30 mouse cellular contexts compared by ENCODE assay signal in the genomic region with DNA sequence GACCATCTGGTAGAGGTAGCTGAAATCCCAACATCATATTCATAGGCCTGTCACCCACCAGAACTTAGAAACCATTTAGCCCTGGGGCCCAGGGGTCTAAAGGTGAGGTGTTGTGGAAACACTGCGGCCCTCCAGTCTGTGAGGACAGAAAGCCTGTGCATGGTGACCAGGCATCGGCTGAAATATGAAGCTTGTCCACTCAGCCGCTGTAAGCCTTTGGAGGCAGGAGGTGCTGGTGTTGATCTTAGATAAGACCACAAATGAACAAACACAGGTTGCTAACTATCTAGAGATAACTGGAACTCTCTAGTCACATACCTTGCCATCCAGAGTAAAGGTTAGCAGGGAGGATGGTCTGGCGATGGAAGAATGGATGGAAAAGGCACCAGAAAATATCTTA. TPM values are rescaled to one million over a fixed set of nuclear protein-coding genes. Genes with fewer than 3 reads are reported as not detected.
DNase-seq lines count a peak whose midpoint lies in the region; ATAC-seq and TF ChIP-seq lines count a peak whose summit lies in the region.
"Had no signal": no experiment of that assay in that cellular context is flagged by ENCODE, and none has a peak within 500 bp of the region (broad histone marks: within the 10 kb centered on the region; RNA-seq: fewer than 3 reads in every experiment).

No protein-coding gene starts in this region.

- TF ChIP-seq CTCF in lung, postnatal 0 days (IDR thresholded peaks at IDR 0.05): no peak
- no peak for TF ChIP-seq CTCF in liver, adult 2 months (IDR thresholded peaks at IDR 0.05; ENCODE audit: low read depth, low read length)

- peak; percentile 12; the same call in 1 of the 2 replicates for ATAC-seq in lung, postnatal 0 days
- ATAC-seq in liver, embryonic 15.5 days (ENCODE audit: insufficient read depth): peak; percentile 73
- ATAC-seq: forebrain, embryonic 15.5 days had no signal

- TF ChIP-seq POLR2A in liver, adult 2 months (IDR thresholded peaks at IDR 0.05; ENCODE audit: extremely low read depth, insufficient read depth, low read length): no peak

- H3K4me1 ChIP-seq in lung, postnatal 0 days (ENCODE audit: insufficient read depth, low read depth, low read length): no peaks in the 10 kb centered on the region
- H3K4me1 ChIP-seq in liver, adult 2 months (ENCODE audit: control insufficient read depth, insufficient read depth, low read length): no peaks in the 10 kb centered on the region
- H3K4me1 ChIP-seq in liver, embryonic 15.5 days (replicated peaks): peaks cover 25% of the 10 kb centered on the region
- no peaks in the 10 kb centered on the region for H3K4me1 ChIP-seq in limb, embryonic 10.5 days
- H3K4me1 ChIP-seq: embryonic facial prominence, embryonic 12.5 days; forebrain, embryonic 15.5 days; hindbrain, embryonic 12.5 days; limb, embryonic 13.5 days; lung, embryonic 15.5 days; midbrain, embryonic 12.5 days; neural tube, embryonic 13.5 days had no signal

- intact Hi-C loops in gastrocnemius, postnatal 36 days (cut with DNase I): no loop called here

- TF ChIP-seq EP300 in lung, postnatal 0 days (IDR thresholded peaks at IDR 0.05): no peak

- H3K9me3 ChIP-seq in lung, postnatal 0 days (ENCODE audit: low read length): no peaks in the 10 kb centered on the region
- H3K9me3 ChIP-seq in liver, embryonic 15.5 days (replicated peaks): no peaks in the 10 kb centered on the region
- H3K9me3 ChIP-seq in limb, embryonic 10.5 days (replicated peaks): no peaks in the 10 kb centered on the region
- H3K9me3 ChIP-seq: embryonic facial prominence, embryonic 12.5 days; forebrain, embryonic 15.5 days; G1E; hindbrain, embryonic 12.5 days; limb, embryonic 13.5 days; lung, embryonic 15.5 days; midbrain, embryonic 12.5 days; neural tube, embryonic 13.5 days had no signal

- H3K9ac ChIP-seq in lung, postnatal 0 days (replicated peaks; ENCODE audit: low read depth): no peak overlapping the region
- H3K9ac ChIP-seq in liver, adult 2 months (ENCODE audit: low read depth, low read length): no peak overlapping the region
- H3K9ac ChIP-seq in liver, embryonic 15.5 days: no peak overlapping the region
- H3K9ac ChIP-seq: embryonic facial prominence, embryonic 12.5 days; forebrain, embryonic 15.5 days; hindbrain, embryonic 12.5 days; limb, embryonic 13.5 days; lung, embryonic 15.5 days; midbrain, embryonic 12.5 days; neural tube, embryonic 13.5 days had no signal

- no peaks in the 10 kb centered on the region for H3K27me3 ChIP-seq in lung, postnatal 0 days (replicated peaks; ENCODE audit: insufficient read depth, low read length)
- no peaks in the 10 kb centered on the region for H3K27me3 ChIP-seq in liver, adult 2 months (ENCODE audit: control insufficient read depth, insufficient read depth, low read length)
- H3K27me3 ChIP-seq in liver, embryonic 15.5 days: no peaks in the 10 kb centered on the region
- H3K27me3 ChIP-seq in limb, embryonic 10.5 days (ENCODE audit: low read depth, poor library complexity, severe bottlenecking): no peaks in the 10 kb centered on the region
- H3K27me3 ChIP-seq: embryonic facial prominence, embryonic 12.5 days; forebrain, embryonic 15.5 days; hindbrain, embryonic 12.5 days; limb, embryonic 13.5 days; lung, embryonic 15.5 days; midbrain, embryonic 12.5 days; neural tube, embryonic 13.5 days had no signal

- no peak overlapping the region for H3K4me2 ChIP-seq in lung, postnatal 0 days (replicated peaks; ENCODE audit: low read depth, low read length)
- no peak overlapping the region for H3K4me2 ChIP-seq in liver, embryonic 15.5 days
- H3K4me2 ChIP-seq: embryonic facial prominence, embryonic 12.5 days; forebrain, embryonic 15.5 days; heart, embryonic 11.5 days; hindbrain, embryonic 12.5 days; limb, embryonic 13.5 days; lung, embryonic 15.5 days; midbrain, embryonic 12.5 days; neural tube, embryonic 13.5 days had no signal

- H3K79me2 ChIP-seq in liver, adult 2 months (ENCODE audit: control insufficient read depth, insufficient read depth, low read length): no peaks in the 10 kb centered on the region

- peaks cover 3% of the 10 kb centered on the region; the same call in 1 of the 2 replicates for H3K36me3 ChIP-seq in lung, postnatal 0 days (ENCODE audit: insufficient read depth, low read length)
- peaks cover 20% of the 10 kb centered on the region for H3K36me3 ChIP-seq in liver, adult 2 months (ENCODE audit: control insufficient read depth, insufficient read depth, low read length)
- peaks cover 89% of the 10 kb centered on the region for H3K36me3 ChIP-seq in liver, embryonic 15.5 days (replicated peaks)
- peaks cover 96% of the 10 kb centered on the region for H3K36me3 ChIP-seq in limb, embryonic 10.5 days

- no peak for DNase-seq in lung, postnatal 0 days (ENCODE audit: low spot score)
- no peak for DNase-seq in lung, postnatal 14 days
- peak; percentile 25 for DNase-seq in liver, adult 2 months (ENCODE audit: extremely low read depth, low read depth, low spot score)
- DNase-seq in yolk sac, embryonic 10.5 days (ENCODE audit: low spot score): peak; percentile 50
- DNase-seq in limb, embryonic 10.5 days (ENCODE audit: low spot score): no peak
- DNase-seq in gastrocnemius, postnatal 36 days: no peak
- DNase-seq: adrenal gland, postnatal 10 days; cerebellum, adult 11 months; cerebellum, adult 9-10 months; cerebellum, postnatal 36 days; gastrocnemius, postnatal 25 days; heart, adult 18-20 months; heart, postnatal 36 days; kidney, adult 11 months; kidney, postnatal 14 days; right cerebral cortex, postnatal 14 days; thymus, postnatal 14 days had no signal

- 68% methylated on average over 4 of the region's 4 CpGs for WGBS in lung, postnatal 0 days
- 21% methylated on average over 4 of the region's 4 CpGs for WGBS in liver, adult 2 months
- 70% methylated on average over 4 of the region's 4 CpGs for WGBS in liver, embryonic 15.5 days (ENCODE audit: insufficient replicate concordance)
- 92% methylated on average over 4 of the region's 4 CpGs for WGBS in limb, embryonic 10.5 days

- H3K27ac ChIP-seq in lung, postnatal 0 days (ENCODE audit: low read length): no peak overlapping the region
- H3K27ac ChIP-seq in liver, adult 2 months (replicated peaks; ENCODE audit: insufficient read depth, low read depth, low read length): no peak overlapping the region
- peak overlapping the region; percentile 29; the same call in 1 of the 2 replicates for H3K27ac ChIP-seq in liver, embryonic 15.5 days (replicated peaks)
- no peak overlapping the region for H3K27ac ChIP-seq in limb, embryonic 10.5 days
- H3K27ac ChIP-seq: embryonic facial prominence, embryonic 12.5 days; forebrain, embryonic 15.5 days; hindbrain, embryonic 12.5 days; limb, embryonic 13.5 days; lung, embryonic 15.5 days; midbrain, embryonic 12.5 days; neural tube, embryonic 13.5 days had no signal

- H3K4me3 ChIP-seq in lung, postnatal 0 days (ENCODE audit: low read depth, low read length): no peak overlapping the region
- H3K4me3 ChIP-seq in liver, adult 2 months (ENCODE audit: insufficient read depth, low read depth, low read length): no peak overlapping the region
- no peak overlapping the region for H3K4me3 ChIP-seq in liver, embryonic 15.5 days (replicated peaks)
- no peak overlapping the region for H3K4me3 ChIP-seq in limb, embryonic 10.5 days
- H3K4me3 ChIP-seq: embryonic facial prominence, embryonic 12.5 days; forebrain, embryonic 15.5 days; hindbrain, embryonic 12.5 days; limb, embryonic 13.5 days; lung, embryonic 15.5 days; midbrain, embryonic 12.5 days; neural tube, embryonic 13.5 days had no signal

RNA-seq across cellular contexts. Expression of a gene that starts 1.4 kb away (rescaled TPM):
- polyA plus RNA-seq in lung, postnatal 0 days (2015; fragmentation: Nextera tagmentation; extraction: Ambion mirVana): 5.5 and 6.0 TPM in 2 replicates
- total RNA-seq in liver, adult 2 months (2014; rRNA removed): not detected in 2 replicates
- polyA plus RNA-seq in liver, adult 2 months (2012; rRNA removed): not detected in 2 replicates
- 0.17 TPM in 1 of 2 replicates, not detected in the other for polyA plus RNA-seq in liver, embryonic 15.5 days (2015; fragmentation: Nextera tagmentation; extraction: Ambion mirVana)
- polyA plus RNA-seq in limb, embryonic 10.5 days (2016; fragmentation: Nextera tagmentation; extraction: Ambion mirVana): not detected in 2 replicates
- total RNA-seq in gastrocnemius, postnatal 36 days (2021): not detected
- total RNA-seq: adrenal gland, postnatal 10 days; G1E; gastrocnemius, adult 18-20 months; gastrocnemius, postnatal 25 days; heart, adult 18-20 months; heart, postnatal 36 days; left cerebral cortex, adult 18-20 months; left cerebral cortex, postnatal 14 days had no signal
- polyA plus RNA-seq: embryonic facial prominence, embryonic 12.5 days; G1E; lung, embryonic 15.5 days had no signal

RNA-seq across cellular contexts. Expression of a gene that starts 19.5 kb away (rescaled TPM):
- polyA plus RNA-seq in lung, postnatal 0 days (2015; fragmentation: Nextera tagmentation; extraction: Ambion mirVana): 163 and 178 TPM in 2 replicates
- 98.7 and 108 TPM in 2 replicates for total RNA-seq in liver, adult 2 months (2014; rRNA removed)
- polyA plus RNA-seq in liver, adult 2 months (2012; rRNA removed): 86.2 and 88.2 TPM in 2 replicates
- polyA plus RNA-seq in liver, embryonic 15.5 days (2015; fragmentation: Nextera tagmentation; extraction: Ambion mirVana): 117 TPM in 2 replicates
- 309 and 316 TPM in 2 replicates for polyA plus RNA-seq in limb, embryonic 10.5 days (2016; fragmentation: Nextera tagmentation; extraction: Ambion mirVana)
- total RNA-seq in gastrocnemius, postnatal 36 days (2021): 10 to 100 TPM; 61.1 to 64.3 TPM

RNA-seq across cellular contexts. Expression of a gene that starts 24.2 kb away (rescaled TPM):
- polyA plus RNA-seq in lung, postnatal 0 days (2015; fragmentation: Nextera tagmentation; extraction: Ambion mirVana): 1.1 and 1.3 TPM in 2 replicates
- total RNA-seq in liver, adult 2 months (2014; rRNA removed): 15.0 and 19.9 TPM in 2 replicates
- polyA plus RNA-seq in liver, adult 2 months (2012; rRNA removed): 15.6 and 16.7 TPM in 2 replicates
- polyA plus RNA-seq in liver, embryonic 15.5 days (2015; fragmentation: Nextera tagmentation; extraction: Ambion mirVana): 0.77 and 0.83 TPM in 2 replicates
- polyA plus RNA-seq in limb, embryonic 10.5 days (2016; fragmentation: Nextera tagmentation; extraction: Ambion mirVana): 0.48 and 0.89 TPM in 2 replicates
- total RNA-seq in gastrocnemius, postnatal 36 days (2021): 10 to 100 TPM; 30.5 to 39.6 TPM

Comparison
In these comparisons a context has a peak if more than half of its experiments do, and no peak if none do; other contexts are left out.
1. DNase-seq: peak in liver, adult 2 months (single experiment) and yolk sac, embryonic 10.5 days (single experiment); none in lung, postnatal 0 days (single experiment), lung, postnatal 14 days (single experiment), limb, embryonic 10.5 days (single experiment) and gastrocnemius, postnatal 36 days (0 of 2).